In genomic region chr2:167765811-167766210, GRCm38 (mm10) we compare ENCODE assay signal across 9 mouse cellular contexts.
A peak's percentile ranks its signal among the peaks of the same experiment; 100 is the strongest.
DNase-seq lines count a peak whose midpoint lies in the region; ATAC-seq lines count a peak whose summit lies in the region.
"Had no signal": no experiment of that assay in that cellular context is flagged by ENCODE, and none has a peak within 500 bp of the region (broad histone marks: within the 10 kb centered on the region; RNA-seq: fewer than 3 reads in every experiment).

No protein-coding gene starts in this region.

- no peak overlapping the region for H3K4me3 ChIP-seq in kidney, embryonic 14.5 days (ENCODE audit: low read length)
- H3K4me3 ChIP-seq in midbrain, embryonic 10.5 days = no peak overlapping the region
- H3K4me3 ChIP-seq in midbrain, embryonic 15.5 days = no peak overlapping the region
- H3K4me3 ChIP-seq in liver, embryonic 15.5 days (replicated peaks) = no peak overlapping the region
- H3K4me3 ChIP-seq: forebrain, embryonic 15.5 days; limb, embryonic 12.5 days had no signal

- no peaks in the 10 kb centered on the region for H3K36me3 ChIP-seq in kidney, embryonic 14.5 days (ENCODE audit: control insufficient read depth, insufficient read depth, low read length)
- no peaks in the 10 kb centered on the region for H3K36me3 ChIP-seq in midbrain, embryonic 10.5 days
- H3K36me3 ChIP-seq in midbrain, embryonic 15.5 days (replicated peaks) = no peaks in the 10 kb centered on the region
- no peaks in the 10 kb centered on the region for H3K36me3 ChIP-seq in liver, embryonic 15.5 days (replicated peaks)
- H3K36me3 ChIP-seq: forebrain, embryonic 15.5 days; limb, embryonic 12.5 days had no signal

- ATAC-seq in kidney, embryonic 14.5 days (ENCODE audit: low FRiP score, low TSS enrichment) = no peak
- no peak for ATAC-seq in midbrain, embryonic 15.5 days (replicated peaks)
- no peak for ATAC-seq in liver, embryonic 15.5 days (ENCODE audit: insufficient read depth)

- 90% methylated on average over 6 of the region's 6 CpGs for WGBS in kidney, embryonic 14.5 days
- WGBS in midbrain, embryonic 10.5 days = 88% methylated on average over 6 of the region's 6 CpGs
- 95% methylated on average over 6 of the region's 6 CpGs for WGBS in midbrain, embryonic 15.5 days
- WGBS in liver, embryonic 15.5 days (ENCODE audit: insufficient replicate concordance) = 73% methylated on average over 6 of the region's 6 CpGs

- no peak overlapping the region for H3K4me2 ChIP-seq in kidney, embryonic 14.5 days (replicated peaks; ENCODE audit: low read depth, low read length)
- H3K4me2 ChIP-seq in midbrain, embryonic 15.5 days = no peak overlapping the region
- no peak overlapping the region for H3K4me2 ChIP-seq in liver, embryonic 15.5 days
- H3K4me2 ChIP-seq: forebrain, embryonic 15.5 days; limb, embryonic 12.5 days had no signal

- peaks cover 15% of the 10 kb centered on the region for H3K4me1 ChIP-seq in kidney, embryonic 14.5 days (ENCODE audit: control insufficient read depth, insufficient read depth, low read length)
- peaks cover 14% of the 10 kb centered on the region for H3K4me1 ChIP-seq in midbrain, embryonic 10.5 days
- no peaks in the 10 kb centered on the region for H3K4me1 ChIP-seq in midbrain, embryonic 15.5 days
- peaks cover 39% of the 10 kb centered on the region for H3K4me1 ChIP-seq in liver, embryonic 15.5 days (replicated peaks)

- no peak for DNase-seq in kidney, adult 18-20 months
- DNase-seq in midbrain, embryonic 10.5 days (ENCODE audit: low spot score) = no peak
- no peak for DNase-seq in thymus, postnatal 14 days
- DNase-seq in thymus, postnatal 4 days = no peak

- H3K9me3 ChIP-seq in kidney, embryonic 14.5 days (ENCODE audit: control insufficient read depth, low read length) = no peaks in the 10 kb centered on the region
- no peaks in the 10 kb centered on the region for H3K9me3 ChIP-seq in midbrain, embryonic 10.5 days (replicated peaks)
- H3K9me3 ChIP-seq in midbrain, embryonic 15.5 days = no peaks in the 10 kb centered on the region
- no peaks in the 10 kb centered on the region for H3K9me3 ChIP-seq in liver, embryonic 15.5 days (replicated peaks)
- H3K9me3 ChIP-seq: forebrain, embryonic 15.5 days; limb, embryonic 12.5 days had no signal

- no peaks in the 10 kb centered on the region for H3K27me3 ChIP-seq in kidney, embryonic 14.5 days (ENCODE audit: control insufficient read depth, insufficient read depth, low read length)
- no peaks in the 10 kb centered on the region for H3K27me3 ChIP-seq in midbrain, embryonic 10.5 days (ENCODE audit: low read depth, poor library complexity, severe bottlenecking)
- no peaks in the 10 kb centered on the region for H3K27me3 ChIP-seq in midbrain, embryonic 15.5 days (replicated peaks)
- no peaks in the 10 kb centered on the region for H3K27me3 ChIP-seq in liver, embryonic 15.5 days
- H3K27me3 ChIP-seq: forebrain, embryonic 15.5 days; limb, embryonic 12.5 days had no signal

- peak overlapping the region; percentile 52; the same call in 1 of the 2 replicates for H3K27ac ChIP-seq in kidney, embryonic 14.5 days (ENCODE audit: low read depth, low read length)
- peak overlapping the region; percentile 79; the same call in 1 of the 2 replicates for H3K27ac ChIP-seq in midbrain, embryonic 10.5 days (replicated peaks)
- no peak overlapping the region for H3K27ac ChIP-seq in midbrain, embryonic 15.5 days
- 0 out of 2 replicates have a peak overlapping the region, but pooled peaks have one; percentile 53 for H3K27ac ChIP-seq in liver, embryonic 15.5 days (replicated peaks)
- H3K27ac ChIP-seq: limb, embryonic 12.5 days had no signal

- H3K9ac ChIP-seq in kidney, embryonic 14.5 days (ENCODE audit: low read depth, low read length) = no peak overlapping the region
- no peak overlapping the region for H3K9ac ChIP-seq in midbrain, embryonic 15.5 days
- H3K9ac ChIP-seq in liver, embryonic 15.5 days = no peak overlapping the region
- H3K9ac ChIP-seq: forebrain, embryonic 15.5 days had no signal
